Mouse (Mus musculus) neural tube, embryonic 11.5 days (tissue): ENCODE measurements around the gene Arhgef12. TPM values are rescaled to one million over a fixed set of nuclear protein-coding genes. Genes with fewer than 3 reads are reported as not detected.

Experiments used
- ATAC-seq: fragments of 200-750 bp; cut with Nextera tagmentation; 2 replicates; pipeline ENCODE4 v1.8.0; 2017; ENCODE audit warnings: moderate number of reproducible peaks, mild to moderate bottlenecking, moderate TSS enrichment, moderate library complexity; ENCODE audit not compliant: insufficient read depth, low FRiP score, low TSS enrichment
- DNase-seq: peaks from one replicate; pipeline ENCODE4 v3.0.0-alpha.2; 2015; ENCODE audit warnings: low spot score
- H3K27ac ChIP-seq: fragments of 300-500 bp; sonication (generic); 2 replicates; pipeline ENCODE4 v1.5.1; 2014; ENCODE audit warnings: low read depth, mild to moderate bottlenecking, low read length
- H3K27me3 ChIP-seq: fragments of 300-500 bp; sonication (generic); 2 replicates; pipeline ENCODE4 v1.6.1; 2014; ENCODE audit warnings: mild to moderate bottlenecking, low read length, mixed read lengths; ENCODE audit not compliant: control insufficient read depth, insufficient read depth
- H3K36me3 ChIP-seq: fragments of 300-500 bp; sonication (generic); 2 replicates; pipeline ENCODE4 v1.6.1; 2014; ENCODE audit warnings: mild to moderate bottlenecking, low read length, moderate library complexity, mixed read lengths; ENCODE audit not compliant: control insufficient read depth, insufficient read depth
- H3K4me1 ChIP-seq: fragments of 300-500 bp; sonication (generic); 2 replicates; pipeline ENCODE4 v1.6.1; 2014; ENCODE audit warnings: low read length, mixed read lengths; ENCODE audit not compliant: control insufficient read depth, insufficient read depth
- H3K4me2 ChIP-seq: fragments of 300-500 bp; sonication (generic); 2 replicates; pipeline ENCODE4 v1.6.1; 2014; ENCODE audit warnings: low read depth, mild to moderate bottlenecking, moderate library complexity
- H3K4me3 ChIP-seq: fragments of 300-500 bp; sonication (generic); 2 replicates; pipeline ENCODE4 v1.5.1; 2014; ENCODE audit warnings: low read depth, low read length
- H3K9ac ChIP-seq: fragments of 300-500 bp; sonication (generic); 2 replicates; pipeline ENCODE4 v1.6.1; 2014; ENCODE audit warnings: mild to moderate bottlenecking, low read length
- H3K9me3 ChIP-seq: fragments of 300-500 bp; sonication (generic); 2 replicates; pipeline ENCODE4 v1.6.1; 2016; ENCODE audit warnings: low read length; ENCODE audit not compliant: control insufficient read depth
- WGBS: fragments of 180-500 bp; shearing (Covaris S2); extraction: QIAGEN DNeasy Blood & Tissue Kit; methylation state at CpG from one replicate; pipeline ENCODE4 v1.1.7; 2014; 5-methylcytosine and 5-hydroxymethylcytosine counted together
- polyA plus RNA-seq: library from polyadenylated mRNA; unstranded; fragments of >200 nt; fragmentation: Nextera tagmentation; extraction: Ambion mirVana; gene quantifications from 2 replicates; pipeline ENCODE4 v1.2.1, GENCODE M21; 2014

Gene Arhgef12
- polyA plus RNA-seq, 1 experiment from 2014 or later: 10.3 TPM

DNA sequence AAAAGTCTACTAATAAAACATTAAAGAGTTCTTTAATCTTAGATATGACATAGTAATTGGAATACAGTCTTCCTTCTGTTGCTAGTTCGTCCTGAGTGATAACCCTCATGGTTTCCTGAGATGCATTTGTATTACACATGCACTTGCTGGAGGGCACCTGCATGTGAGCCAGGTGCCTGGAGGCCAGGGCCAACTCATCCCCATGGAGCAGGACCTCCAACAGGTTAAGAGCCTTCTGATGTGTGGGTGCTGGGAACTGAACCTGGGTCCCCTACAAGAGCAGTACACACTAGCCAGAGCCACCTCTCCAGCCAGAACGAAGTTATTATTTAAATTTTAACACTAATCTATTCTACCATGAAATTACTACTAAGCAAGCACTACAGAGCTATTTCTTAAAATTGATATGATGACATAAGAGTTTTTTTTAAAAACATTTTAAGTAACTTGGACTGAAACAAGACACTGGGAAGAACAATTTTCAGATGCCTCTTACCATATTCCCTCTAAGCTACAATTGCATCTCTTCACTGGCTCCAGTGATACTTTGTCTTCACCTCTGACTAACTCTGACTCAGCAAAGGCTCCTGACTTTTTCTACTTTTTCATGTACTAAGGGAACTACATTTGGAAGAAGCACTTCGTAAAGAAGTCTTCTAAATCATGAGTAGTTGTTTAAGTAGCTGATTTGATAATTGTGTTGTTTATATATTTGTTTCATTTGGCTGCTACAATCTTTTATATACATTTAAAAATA is 9.1 kb downstream of the Arhgef12 start:
- Histone ChIP-seq H3K9ac (no peak overlapping the region), H3K4me2 (no peak overlapping the region), H3K9me3 (no peaks in the 10 kb centered on the region), H3K4me1 (peaks cover under 1% of the 10 kb centered on the region; the same call in 1 of the 2 replicates), H3K27ac (no peak overlapping the region), H3K4me3 (no peak overlapping the region), H3K27me3 (no peaks in the 10 kb centered on the region), H3K36me3 (no peaks in the 10 kb centered on the region)
- ATAC-seq (no peak), DNase-seq (no peak)
- 94% methylated on average over 3 of the region's 3 CpGs for WGBS

DNA sequence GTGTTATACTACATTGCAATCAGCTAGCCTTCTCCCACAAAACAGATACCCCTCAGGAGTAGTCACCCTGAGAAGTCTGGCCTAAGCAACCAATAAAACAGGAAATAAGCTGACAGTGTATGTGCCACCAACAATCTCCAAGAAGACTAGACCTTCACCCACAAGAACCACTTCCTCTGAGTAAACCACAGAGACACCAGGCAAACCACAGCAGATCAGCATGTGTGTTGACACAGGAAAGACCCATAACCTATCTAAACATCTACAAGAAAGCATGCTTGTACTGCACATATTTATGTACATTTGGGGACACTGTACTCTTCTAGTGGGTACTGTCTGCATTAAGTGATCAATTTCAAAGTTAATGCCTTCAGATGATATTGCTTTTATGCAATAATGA is 10.7 kb downstream of the Arhgef12 start:
- no peak for DNase-seq
- Histone ChIP-seq H3K4me1 (no peaks in the 10 kb centered on the region), H3K4me2 (no peak overlapping the region), H3K27ac (no peak overlapping the region), H3K9ac (no peak overlapping the region), H3K9me3 (no peaks in the 10 kb centered on the region), H3K4me3 (no peak overlapping the region), H3K36me3 (no peaks in the 10 kb centered on the region), H3K27me3 (no peaks in the 10 kb centered on the region)
- ATAC-seq: no peak

- H3K4me3 ChIP-seq: no peak overlapping the region
- 90% methylated on average over 4 of the region's 4 CpGs for WGBS
- ATAC-seq: no peak
Measured at GRCm38 (mm10) chr9:43094828-43095227, 12.2 kb downstream of the Arhgef12 start.

DNA sequence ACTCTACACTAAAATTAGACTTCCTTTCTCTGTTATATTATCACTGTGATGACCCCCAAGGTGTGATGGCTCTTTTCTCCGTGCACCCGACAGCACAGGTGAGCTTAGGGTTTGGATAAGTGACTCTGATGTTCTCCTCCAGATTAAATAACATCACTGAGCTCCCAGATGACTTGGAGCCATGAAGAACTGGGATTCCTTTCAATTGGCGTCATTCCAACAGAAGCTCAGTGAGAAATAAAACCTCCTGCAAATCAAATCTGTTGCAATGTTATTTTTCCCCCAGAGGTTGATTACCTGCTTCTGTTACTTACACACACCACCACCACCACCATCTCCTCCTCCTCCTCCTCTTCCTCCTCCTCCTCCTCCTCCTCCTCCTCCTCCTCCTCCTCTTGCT is 13.2 kb downstream of the Arhgef12 start:
- DNase-seq (no peak), ATAC-seq (no peak)
- Histone ChIP-seq H3K4me2 (no peak overlapping the region), H3K27ac (no peak overlapping the region), H3K27me3 (no peaks in the 10 kb centered on the region), H3K4me3 (no peak overlapping the region), H3K36me3 (no peaks in the 10 kb centered on the region), H3K4me1 (no peaks in the 10 kb centered on the region), H3K9ac (no peak overlapping the region), H3K9me3 (no peaks in the 10 kb centered on the region)
- 72% methylated on average over 3 of the region's 3 CpGs for WGBS

More at GRCm38 (mm10) chr9:43094828-43095227, 12.2 kb downstream of the Arhgef12 start:
- DNase-seq: no peak
- Histone ChIP-seq H3K9me3 (no peaks in the 10 kb centered on the region), H3K27ac (no peak overlapping the region), H3K27me3 (no peaks in the 10 kb centered on the region), H3K9ac (no peak overlapping the region), H3K36me3 (no peaks in the 10 kb centered on the region), H3K4me2 (no peak overlapping the region), H3K4me1 (no peaks in the 10 kb centered on the region)

DNA sequence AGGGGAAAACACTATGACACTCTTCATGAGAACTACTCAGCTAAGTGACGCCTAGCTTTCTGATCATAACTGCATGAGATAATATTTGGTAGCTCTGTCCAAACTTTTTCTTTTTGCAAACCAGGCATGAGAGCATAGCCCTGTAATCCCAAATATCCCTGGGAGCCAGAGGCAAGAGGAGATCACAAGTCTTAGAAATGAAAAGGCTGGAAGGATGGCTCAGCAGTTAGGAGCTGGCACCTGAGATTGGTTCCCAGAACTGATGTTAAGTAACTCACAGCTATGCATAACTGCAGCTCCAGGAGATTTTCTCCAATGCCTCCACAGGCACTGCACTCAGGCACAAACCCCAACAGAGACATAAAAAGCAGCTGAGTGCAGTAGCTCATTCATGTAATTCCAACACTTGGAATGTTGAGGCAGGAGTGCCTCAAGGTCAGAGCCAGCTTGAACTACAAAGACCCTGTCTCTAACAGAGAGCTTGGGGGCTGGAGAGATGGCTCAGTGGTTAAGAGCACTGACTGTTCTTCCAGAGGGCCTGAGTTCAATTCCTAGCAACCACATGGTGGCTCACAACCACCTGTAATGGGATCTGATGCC is 21.3 kb downstream of the Arhgef12 start:
- no peak for ATAC-seq
- Histone ChIP-seq H3K36me3 (no peaks in the 10 kb centered on the region), H3K27me3 (no peaks in the 10 kb centered on the region), H3K4me3 (no peak overlapping the region), H3K9me3 (no peaks in the 10 kb centered on the region), H3K27ac (no peak overlapping the region), H3K4me2 (no peak overlapping the region), H3K4me1 (no peaks in the 10 kb centered on the region), H3K9ac (no peak overlapping the region)
- DNase-seq: no peak
- WGBS: 97% methylated on average over 1 of the region's 1 CpGs

DNA sequence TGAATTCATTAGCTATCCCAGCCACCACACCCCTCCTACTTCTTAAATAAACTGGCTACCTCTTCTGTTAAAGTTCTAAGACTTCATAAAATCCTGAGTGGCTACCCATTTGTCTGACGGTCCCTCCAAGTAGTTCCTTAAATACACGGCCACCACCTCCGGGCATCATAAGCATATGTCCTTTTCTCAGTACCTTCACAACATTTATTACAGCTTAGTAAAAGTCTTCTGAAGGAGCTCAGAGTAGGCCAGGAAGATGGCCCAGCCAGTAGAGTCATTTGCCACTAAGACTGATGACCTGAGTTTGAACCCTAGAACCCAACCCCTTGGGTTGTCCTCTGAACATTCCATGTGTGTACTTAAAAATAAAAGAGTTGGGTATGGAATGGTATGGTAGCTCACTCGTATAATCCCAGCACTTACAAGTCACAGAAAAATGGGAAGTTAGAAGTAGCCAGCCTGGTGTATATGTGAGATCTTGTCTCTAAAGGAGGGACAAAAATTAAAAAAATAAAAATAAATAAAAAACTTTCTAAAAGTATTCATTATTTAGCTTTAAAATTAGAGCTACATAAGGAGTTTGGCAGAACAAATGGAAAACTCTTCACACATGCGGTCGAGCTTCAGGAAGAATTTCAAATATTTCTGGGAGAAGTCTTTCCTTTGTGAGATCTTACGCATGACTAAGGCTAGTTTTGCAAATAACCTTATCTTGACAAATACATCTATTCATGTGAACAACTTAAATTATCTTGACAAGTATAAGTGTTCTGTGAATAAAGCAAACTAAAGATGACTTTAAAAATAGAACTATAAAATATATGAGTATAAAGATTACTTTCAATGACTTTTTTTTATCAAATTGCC is 22.3 kb downstream of the Arhgef12 start:
- Histone ChIP-seq H3K36me3 (no peaks in the 10 kb centered on the region), H3K9me3 (no peaks in the 10 kb centered on the region), H3K4me3 (no peak overlapping the region), H3K27ac (no peak overlapping the region), H3K9ac (no peak overlapping the region), H3K4me1 (no peaks in the 10 kb centered on the region), H3K4me2 (no peak overlapping the region), H3K27me3 (no peaks in the 10 kb centered on the region)
- ATAC-seq (no peak), DNase-seq (no peak)
- 80% methylated on average over 7 of the region's 7 CpGs for WGBS

GRCm38 (mm10) chr9:43083441-43084055 is 23.5 kb downstream of the Arhgef12 start:
- no peak overlapping the region for H3K27ac ChIP-seq
- H3K9me3 ChIP-seq: no peaks in the 10 kb centered on the region
- H3K4me2 ChIP-seq: no peak overlapping the region
- no peak overlapping the region for H3K9ac ChIP-seq
- H3K4me1 ChIP-seq: no peaks in the 10 kb centered on the region
- WGBS: 25% methylated on average over 7 of the region's 7 CpGs
- DNase-seq: no peak
- no peak overlapping the region for H3K4me3 ChIP-seq
- no peaks in the 10 kb centered on the region for H3K36me3 ChIP-seq
- no peaks in the 10 kb centered on the region for H3K27me3 ChIP-seq
- no peak for ATAC-seq

GRCm38 (mm10) chr9:43078711-43079110 is 28.3 kb downstream of the Arhgef12 start:
- Histone ChIP-seq H3K9ac (no peak overlapping the region), H3K27me3 (no peaks in the 10 kb centered on the region), H3K27ac (no peak overlapping the region), H3K36me3 (no peaks in the 10 kb centered on the region), H3K4me2 (no peak overlapping the region), H3K4me3 (no peak overlapping the region), H3K9me3 (no peaks in the 10 kb centered on the region), H3K4me1 (no peaks in the 10 kb centered on the region)
- ATAC-seq (no peak), DNase-seq (no peak)
- WGBS: 95% methylated on average over 3 of the region's 3 CpGs
